Mouse (Mus musculus) liver, embryonic 14.5 days (tissue): Measurements from ENCODE around the gene Akap9. TPM values are rescaled to one million over a fixed set of nuclear protein-coding genes. Genes with fewer than 3 reads are reported as not detected.

ENCODE experiments used
- ATAC-seq: fragments of 200-750 bp; cut with Nextera tagmentation; 2 replicates; pipeline ENCODE4 v1.8.0; 2017; ENCODE audit warnings: moderate number of reproducible peaks, mild to moderate bottlenecking, moderate library complexity; ENCODE audit not compliant: insufficient read depth
- DNase-seq, 3 experiments: peaks; one replicate each; pipeline ENCODE4 v3.0.0-alpha.2; 2012 to 2013; ENCODE audit warnings: low read depth in 3 of 3, low spot score in 3 of 3
- H3K27ac ChIP-seq: fragments of 300-500 bp; sonication (generic); 2 replicates; pipeline ENCODE4 v1.5.1; 2014; ENCODE audit warnings: moderate library complexity, mild to moderate bottlenecking, control low read depth, inconsistent platforms
- H3K27me3 ChIP-seq: fragments of 300-500 bp; sonication (generic); 2 replicates; pipeline ENCODE4 v1.6.1; 2014; ENCODE audit warnings: mild to moderate bottlenecking, low read length, moderate library complexity; ENCODE audit not compliant: control insufficient read depth, insufficient read depth
- H3K36me3 ChIP-seq: fragments of 300-500 bp; sonication (generic); replicated peaks from 2 replicates; pipeline ENCODE4 v1.6.1; 2014; ENCODE audit warnings: low read depth; ENCODE audit not compliant: control insufficient read depth, insufficient read depth
- H3K4me1 ChIP-seq, 2 experiments: fragments of 200-500 bp in 1 of 2; fragments of 300-500 bp in 1 of 2; sonication (generic) in 1 of 2; replicated peaks; 2 replicates each; pipeline ENCODE4 v1.6.1; 2012 to 2014; ENCODE audit warnings: antibody characterized with exemption in 1 of 2, inconsistent platforms in 1 of 2, low read length in 1 of 2; ENCODE audit not compliant: control insufficient read depth in 2 of 2, insufficient read depth in 2 of 2
- H3K4me2 ChIP-seq: fragments of 300-500 bp; sonication (generic); 2 replicates; pipeline ENCODE4 v1.6.1; 2014; ENCODE audit warnings: low read depth, mild to moderate bottlenecking, control low read depth, moderate library complexity
- H3K4me3 ChIP-seq, 2 experiments: fragments of 200-500 bp in 1 of 2; fragments of 300-500 bp in 1 of 2; sonication (generic) in 1 of 2; 2 replicates each; pipeline ENCODE4 v1.5.1; 2012 to 2014; ENCODE audit warnings: low read depth in 2 of 2, low read length in 2 of 2, mild to moderate bottlenecking in 2 of 2, control low read depth in 1 of 2, inconsistent platforms in 1 of 2, moderate library complexity in 1 of 2; ENCODE audit not compliant: insufficient read depth in 1 of 2
- H3K9ac ChIP-seq: fragments of 300-500 bp; sonication (generic); replicated peaks from 2 replicates; pipeline ENCODE4 v1.6.1; 2014; ENCODE audit warnings: mild to moderate bottlenecking, control low read depth, moderate library complexity
- H3K9me3 ChIP-seq: fragments of 300-500 bp; sonication (generic); 2 replicates; pipeline ENCODE4 v1.6.1; 2016; ENCODE audit warnings: low read length, mixed read lengths; ENCODE audit not compliant: control insufficient read depth
- CTCF ChIP-seq: IDR thresholded peaks from 2 replicates; pipeline ENCODE4 v1.5.1; 2016; ENCODE audit warnings: antibody characterized with exemption, low read depth, control low read depth
- EP300 ChIP-seq: IDR thresholded peaks from 2 replicates; pipeline ENCODE4 v1.6.1; 2016; ENCODE audit warnings: antibody characterized with exemption, low read depth
- WGBS: fragments of 180-500 bp; shearing (Covaris S2); extraction: QIAGEN DNeasy Blood & Tissue Kit; methylation state at CpG from one replicate; pipeline ENCODE4 v1.1.7; 2014; ENCODE audit not compliant: insufficient replicate concordance; 5-methylcytosine and 5-hydroxymethylcytosine counted together
- polyA plus RNA-seq, 2 experiments: library from polyadenylated mRNA; depleted of rRNA in 1 of 2; stranded (reverse) in 1 of 2; unstranded in 1 of 2; fragments of >200 nt; fragmentation: Nextera tagmentation in 1 of 2; extraction: Ambion mirVana in 1 of 2; gene quantifications; 2 replicates each; pipeline versions ENCODE4 v1.2.1 to v1.2.3; 2012 to 2014

Gene Akap9
- polyA plus RNA-seq, 2 experiments: 6.2 to 17.8 TPM

DNA sequence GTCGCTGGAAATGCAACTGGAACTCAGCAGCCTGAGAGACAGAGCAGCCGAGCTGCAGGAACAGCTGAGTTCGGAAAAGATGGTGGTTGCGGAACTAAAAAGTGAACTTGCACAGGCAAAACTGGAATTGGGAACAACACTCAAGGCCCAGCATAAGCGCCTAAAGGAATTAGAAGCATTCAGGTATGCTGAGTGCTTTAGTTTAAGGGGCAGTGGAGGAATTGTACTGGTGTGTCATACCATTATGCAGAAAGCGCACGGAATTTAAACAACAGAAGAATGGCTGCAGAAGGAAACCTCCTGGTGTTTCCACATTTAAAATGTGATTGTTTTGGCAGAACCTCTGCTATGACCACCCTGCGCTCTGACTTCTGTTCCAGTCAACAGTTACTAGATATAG, 132.5 kb downstream of the Akap9 start:
- H3K9ac ChIP-seq: no peak overlapping the region
- TF ChIP-seq EP300 (no peak), CTCF (no peak)
- DNase-seq (no peak), ATAC-seq (no peak)
- peaks cover 3% of the 10 kb centered on the region for H3K36me3 ChIP-seq
- H3K27me3 ChIP-seq: no peaks in the 10 kb centered on the region
- H3K4me3 ChIP-seq: no peak overlapping the region
- H3K4me2 ChIP-seq: no peak overlapping the region
- 78% methylated on average over 8 of the region's 8 CpGs for WGBS
- no peak overlapping the region for H3K27ac ChIP-seq
- H3K4me1 ChIP-seq: no peaks in the 10 kb centered on the region
- no peaks in the 10 kb centered on the region for H3K9me3 ChIP-seq

DNA sequence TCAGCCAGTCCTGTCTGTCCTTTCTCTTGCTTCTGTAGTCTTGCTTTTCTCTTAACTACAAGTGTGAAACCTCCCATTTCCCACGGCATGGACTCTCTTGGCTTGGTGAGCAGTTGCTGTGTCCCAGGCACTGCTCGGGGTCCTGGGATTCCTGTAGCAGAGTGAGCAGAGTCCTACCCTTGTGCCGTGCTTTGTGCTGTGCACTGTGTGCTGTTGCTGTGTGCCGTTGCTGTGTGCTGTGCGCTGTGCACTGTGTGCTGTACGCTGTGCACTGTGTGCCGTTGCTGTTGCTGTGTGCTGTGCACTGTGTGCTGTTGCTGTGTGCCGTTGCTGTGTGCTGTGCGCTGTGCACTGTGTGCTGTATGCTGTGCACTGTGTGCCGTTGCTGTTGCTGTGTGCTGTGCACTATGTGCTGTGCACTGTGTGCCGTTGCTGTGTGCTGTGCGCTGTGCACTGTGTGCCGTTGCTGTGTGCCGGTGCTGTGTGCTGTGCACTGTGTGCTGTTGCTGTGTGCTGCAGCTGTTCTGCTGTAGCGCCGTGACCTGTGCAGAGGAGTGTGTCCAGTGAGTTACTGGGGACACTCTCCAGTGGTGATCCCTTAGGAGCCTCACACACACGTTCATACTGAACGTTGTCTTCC, 138.7 kb downstream of the Akap9 start:
- H3K4me2 ChIP-seq: no peak overlapping the region
- peaks cover 3% of the 10 kb centered on the region for H3K36me3 ChIP-seq
- H3K4me3 ChIP-seq: no peak overlapping the region
- DNase-seq: no peak
- no peaks in the 10 kb centered on the region for H3K9me3 ChIP-seq
- no peaks in the 10 kb centered on the region for H3K27me3 ChIP-seq
- H3K4me1 ChIP-seq: no peaks in the 10 kb centered on the region
- TF ChIP-seq EP300: no peak
- no peak for TF ChIP-seq CTCF
- no peak overlapping the region for H3K9ac ChIP-seq
- peak; percentile 28; the same call in 1 of the 2 replicates for ATAC-seq
- WGBS: 74% methylated on average over 18 of the region's 18 CpGs
- H3K27ac ChIP-seq: no peak overlapping the region

GRCm38 (mm10) chr5:4067203-4067602, 139.3 kb downstream of the Akap9 start:
- H3K9ac ChIP-seq: no peak overlapping the region
- no peaks in the 10 kb centered on the region for H3K27me3 ChIP-seq
- no peaks in the 10 kb centered on the region for H3K9me3 ChIP-seq
- 75% methylated on average over 3 of the region's 3 CpGs for WGBS
- no peaks in the 10 kb centered on the region for H3K4me1 ChIP-seq
- H3K36me3 ChIP-seq: peaks cover 3% of the 10 kb centered on the region
- no peak overlapping the region for H3K4me2 ChIP-seq
- no peak for ATAC-seq
- no peak for DNase-seq
- H3K4me3 ChIP-seq: no peak overlapping the region
- no peak overlapping the region for H3K27ac ChIP-seq
- TF ChIP-seq CTCF (no peak), EP300 (no peak)

GRCm38 (mm10) chr5:4079086-4079485, 151.2 kb downstream of the Akap9 start:
- no peaks in the 10 kb centered on the region for H3K4me1 ChIP-seq
- DNase-seq (no peak), ATAC-seq (no peak)
- no peak overlapping the region for H3K4me2 ChIP-seq
- H3K9me3 ChIP-seq: no peaks in the 10 kb centered on the region
- no peak overlapping the region for H3K9ac ChIP-seq
- TF ChIP-seq CTCF (no peak), EP300 (no peak)
- H3K27ac ChIP-seq: no peak overlapping the region
- no peak overlapping the region for H3K4me3 ChIP-seq
- 74% methylated on average over 3 of the region's 3 CpGs for WGBS
- H3K27me3 ChIP-seq: no peaks in the 10 kb centered on the region
- H3K36me3 ChIP-seq: peaks cover 11% of the 10 kb centered on the region

- WGBS: 66% methylated on average over 2 of the region's 2 CpGs
- H3K9me3 ChIP-seq: no peaks in the 10 kb centered on the region
- no peak overlapping the region for H3K9ac ChIP-seq
- peaks cover 12% of the 10 kb centered on the region for H3K36me3 ChIP-seq
- H3K4me2 ChIP-seq: no peak overlapping the region
- H3K4me1 ChIP-seq: no peaks in the 10 kb centered on the region
- H3K27me3 ChIP-seq: no peaks in the 10 kb centered on the region
- no peak for TF ChIP-seq EP300
- DNase-seq: no peak
- H3K27ac ChIP-seq: no peak overlapping the region
- H3K4me3 ChIP-seq: no peak overlapping the region
- no peak for ATAC-seq
These were observed 153.0 kb downstream of the Akap9 start for GRCm38 (mm10) chr5:4080861-4081260.
